Mouse (Mus musculus): ENCODE measurements around the gene Has3. TPM values are rescaled to one million over a fixed set of nuclear protein-coding genes. Genes with fewer than 3 reads are reported as not detected.
A peak's percentile ranks its signal among the peaks of the same experiment; 100 is the strongest.
"Not testable (repeated sequence)": the region's sequence is repeated elsewhere in the genome, so short reads cannot be mapped to it uniquely, and the experiment has no call there.

Has3 gene
- polyA plus RNA-seq, 1 experiment from 2014 or later: 0.25 TPM

- Histone ChIP-seq H3K27ac (no peak overlapping the region), H3K27me3 (ENCODE audit: insufficient read depth, poor library complexity, severe bottlenecking) (peaks cover 41% of the 10 kb centered on the region), H3K9me3 (no peaks in the 10 kb centered on the region), H3K36me3 (no peaks in the 10 kb centered on the region), H3K4me1 (peaks cover 6% of the 10 kb centered on the region; the same call in 1 of the 2 replicates), H3K4me3 (no peak overlapping the region)
- no peak for DNase-seq (ENCODE audit: low spot score)
- 72% methylated on average over 9 of the region's 9 CpGs for WGBS
These were observed 4.7 kb upstream of the Has3 start for GRCm38 (mm10) chr8:106865354-106865753.

- no peak for DNase-seq (ENCODE audit: low spot score)
- Histone ChIP-seq H3K4me1 (peaks cover 34% of the 10 kb centered on the region), H3K4me3 (peak overlapping the region; percentile 73), H3K36me3 (peaks cover 9% of the 10 kb centered on the region), H3K9me3 (no peaks in the 10 kb centered on the region), H3K27ac (peak overlapping the region; percentile 67), H3K27me3 (ENCODE audit: insufficient read depth, poor library complexity, severe bottlenecking) (peaks cover 76% of the 10 kb centered on the region)
- under 1% methylated on average over 63 of the region's 63 CpGs for WGBS
These were observed 690 bp downstream of the Has3 start for GRCm38 (mm10) chr8:106870537-106871327.

- WGBS: 2% methylated on average over 15 of the region's 15 CpGs
These were observed 1.4 kb downstream of the Has3 start for GRCm38 (mm10) chr8:106871328-106871926.

GRCm38 (mm10) chr8:106871931-106872371 is 1.9 kb downstream of the Has3 start:
- 0% methylated on average over 22 of the region's 22 CpGs for WGBS
- DNase-seq (ENCODE audit: low spot score): no peak
- Histone ChIP-seq H3K9me3 (no peaks in the 10 kb centered on the region), H3K4me3 (peak overlapping the region; percentile 73), H3K4me1 (peaks cover 40% of the 10 kb centered on the region), H3K27me3 (ENCODE audit: insufficient read depth, poor library complexity, severe bottlenecking) (peaks cover 72% of the 10 kb centered on the region), H3K27ac (peak overlapping the region; percentile 6; the same call in 1 of the 2 replicates), H3K36me3 (peaks cover 17% of the 10 kb centered on the region)

More at GRCm38 (mm10) chr8:106871328-106871926, 1.4 kb downstream of the Has3 start:
- Histone ChIP-seq H3K9me3 (no peaks in the 10 kb centered on the region), H3K27me3 (ENCODE audit: insufficient read depth, poor library complexity, severe bottlenecking) (peaks cover 76% of the 10 kb centered on the region), H3K4me3 (peak overlapping the region; percentile 73), H3K27ac (peak overlapping the region; percentile 67), H3K36me3 (peaks cover 12% of the 10 kb centered on the region), H3K4me1 (peaks cover 38% of the 10 kb centered on the region)
- no peak for DNase-seq (ENCODE audit: low spot score)

- H3K36me3 ChIP-seq: peaks cover 20% of the 10 kb centered on the region
- H3K27ac ChIP-seq: 0 out of 2 replicates have a peak overlapping the region, but pooled peaks have one; percentile 6
- H3K27me3 ChIP-seq (ENCODE audit: insufficient read depth, poor library complexity, severe bottlenecking): peaks cover 66% of the 10 kb centered on the region
- no peak for DNase-seq (ENCODE audit: low spot score)
- WGBS: 3% methylated on average over 8 of the region's 8 CpGs
- H3K4me3 ChIP-seq: peak overlapping the region; percentile 73
- peaks cover 40% of the 10 kb centered on the region for H3K4me1 ChIP-seq
- H3K9me3 ChIP-seq: no peaks in the 10 kb centered on the region
These were observed 2.5 kb downstream of the Has3 start for GRCm38 (mm10) chr8:106872454-106873034.

GRCm38 (mm10) chr8:106880121-106880707 is 10.2 kb downstream of the Has3 start:
- Histone ChIP-seq H3K27me3 (ENCODE audit: insufficient read depth, poor library complexity, severe bottlenecking) (no peaks in the 10 kb centered on the region), H3K27ac (no peak overlapping the region), H3K36me3 (peaks cover 83% of the 10 kb centered on the region), H3K4me1 (0 out of 2 replicates have a peak, but pooled peaks cover 6% of the 10 kb centered on the region), H3K9me3 (no peaks in the 10 kb centered on the region), H3K4me3 (no peak overlapping the region)
- WGBS: 93% methylated on average over 8 of the region's 8 CpGs
- no peak for DNase-seq (ENCODE audit: low spot score)

GRCm38 (mm10) chr8:106884094-106884493 is 14.1 kb downstream of the Has3 start:
- not testable (repeated sequence) for H3K4me1 ChIP-seq; H3K9me3 ChIP-seq; H3K27ac ChIP-seq; H3K4me3 ChIP-seq; H3K27me3 ChIP-seq (ENCODE audit: insufficient read depth, poor library complexity, severe bottlenecking); DNase-seq (ENCODE audit: low spot score)
- 93% methylated on average over 11 of the region's 11 CpGs for WGBS
- peaks cover 76% of the 10 kb centered on the region for H3K36me3 ChIP-seq

GRCm38 (mm10) chr8:106884826-106885400 is 14.9 kb downstream of the Has3 start:
- 93% methylated on average over 4 of the region's 4 CpGs for WGBS
- not testable (repeated sequence) for H3K4me1 ChIP-seq; H3K27ac ChIP-seq; H3K9me3 ChIP-seq; DNase-seq (ENCODE audit: low spot score); H3K27me3 ChIP-seq (ENCODE audit: insufficient read depth, poor library complexity, severe bottlenecking); H3K4me3 ChIP-seq
- peaks cover 67% of the 10 kb centered on the region for H3K36me3 ChIP-seq

- peaks cover 10% of the 10 kb centered on the region for H3K4me1 ChIP-seq
- no peak overlapping the region for H3K4me3 ChIP-seq
- no peak overlapping the region for H3K27ac ChIP-seq
- H3K9me3 ChIP-seq: no peaks in the 10 kb centered on the region
- WGBS: 49% methylated on average over 5 of the region's 5 CpGs
- H3K36me3 ChIP-seq: peaks cover 44% of the 10 kb centered on the region
- peak; percentile 87 for DNase-seq (ENCODE audit: low spot score)
- H3K27me3 ChIP-seq (ENCODE audit: insufficient read depth, poor library complexity, severe bottlenecking): no peaks in the 10 kb centered on the region
These were observed 17.5 kb downstream of the Has3 start for GRCm38 (mm10) chr8:106887336-106888189.

GRCm38 (mm10) chr8:106888803-106889202 is 18.8 kb downstream of the Has3 start:
- Histone ChIP-seq H3K9me3 (no peaks in the 10 kb centered on the region), H3K36me3 (peaks cover 32% of the 10 kb centered on the region), H3K4me3 (no peak overlapping the region), H3K27ac (no peak overlapping the region), H3K27me3 (ENCODE audit: insufficient read depth, poor library complexity, severe bottlenecking) (no peaks in the 10 kb centered on the region), H3K4me1 (peaks cover 10% of the 10 kb centered on the region)
- 82% methylated on average over 3 of the region's 3 CpGs for WGBS
- no peak for DNase-seq (ENCODE audit: low spot score)

GRCm38 (mm10) chr8:106892210-106892805 is 22.3 kb downstream of the Has3 start:
- Histone ChIP-seq H3K4me3 (peak overlapping the region; percentile 91), H3K36me3 (peaks cover 23% of the 10 kb centered on the region), H3K27me3 (ENCODE audit: insufficient read depth, poor library complexity, severe bottlenecking) (no peaks in the 10 kb centered on the region), H3K4me1 (peaks cover 18% of the 10 kb centered on the region), H3K27ac (peak overlapping the region; percentile 100), H3K9me3 (no peaks in the 10 kb centered on the region)
- WGBS: 2% methylated on average over 15 of the region's 15 CpGs
- DNase-seq (ENCODE audit: low spot score): no peak

Measured in heart, embryonic 10.5 days (tissue).